Mouse (Mus musculus): ENCODE data around the gene Stag3.

Gene Stag3

DNA sequence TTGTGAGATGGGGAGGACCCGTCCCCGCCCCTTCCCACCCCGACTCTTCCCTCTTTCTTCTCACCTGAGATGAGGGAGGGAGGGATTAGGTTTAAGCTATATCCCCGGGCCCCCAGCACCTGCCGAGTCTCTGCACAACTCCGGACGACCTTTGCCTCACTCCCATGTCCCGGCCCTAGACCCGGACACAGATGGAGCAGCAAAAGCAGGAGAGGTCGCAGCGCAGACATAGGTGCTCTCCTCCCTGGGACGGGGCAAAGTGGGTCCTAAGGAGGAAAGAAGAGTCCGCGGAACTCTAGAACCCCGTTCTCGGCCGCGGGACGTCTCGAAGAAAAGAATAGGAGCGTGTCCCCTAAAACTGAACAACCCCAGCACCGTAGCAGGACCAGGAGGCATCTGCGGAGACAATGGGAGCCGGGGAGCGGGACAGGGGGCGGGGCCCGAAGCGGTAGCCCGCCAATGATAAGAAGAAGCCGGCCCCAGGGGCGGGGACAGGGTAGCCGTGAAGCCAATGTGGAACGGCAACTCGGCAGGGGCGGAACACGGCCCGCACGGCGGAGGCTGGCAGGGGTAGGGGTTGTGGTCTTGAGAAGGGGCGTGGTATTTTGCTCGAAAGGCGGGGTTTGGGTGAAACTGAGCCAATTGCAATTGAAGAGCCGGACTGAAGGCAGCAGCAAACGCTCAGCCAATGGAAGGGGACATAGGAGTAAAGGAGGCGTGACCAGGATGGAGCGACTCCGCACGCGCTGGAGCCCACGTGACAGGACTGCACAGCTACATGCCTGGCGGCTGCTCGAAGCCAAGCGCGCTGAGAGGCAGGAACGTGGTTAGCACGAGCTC is at the start of gene Stag3, which contains the start of the genes Gm43720 and Gpc2:
Gene Stag3, plus strand, starts transcription at position 656 of the 840 bp plus-strand sequence.
Gene Gm43720, minus strand, starts transcription at position 374 of the 840 bp plus-strand sequence.
Gene Gpc2, minus strand, starts transcription at position 421 of the 840 bp plus-strand sequence.
- in situ Hi-C loops (cut with MboI; ENCODE audit: low pct_unique_long_range_greater_than_20kb in 1 of 2, low sequenced_read_pairs in 2 of 2, unreplicated experiment in 1 of 2): no loop called here

DNA sequence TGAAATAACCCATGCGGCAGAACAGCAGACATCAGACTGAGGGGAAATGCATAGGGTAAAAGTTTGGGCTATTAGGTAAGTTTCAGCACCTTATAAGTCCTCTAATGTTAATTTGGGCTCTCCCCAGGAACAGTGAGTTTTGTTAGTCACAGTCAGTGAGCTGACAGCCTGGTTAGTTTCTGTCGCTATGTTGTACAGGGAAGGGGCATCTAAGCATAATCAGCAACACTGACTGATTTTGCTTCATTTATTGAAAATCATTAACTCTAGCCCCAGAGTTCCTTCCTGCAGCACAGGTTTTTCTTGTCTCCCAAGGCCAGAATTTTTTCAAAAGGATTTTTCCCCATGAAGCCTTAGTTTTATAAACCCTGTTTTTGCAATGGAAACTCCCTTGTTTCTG is 46.3 kb upstream of the Stag3 start:
- in situ Hi-C loops (cut with MboI; ENCODE audit: low pct_unique_long_range_greater_than_20kb in 1 of 2, low sequenced_read_pairs in 2 of 2, unreplicated experiment in 1 of 2): no loop called here

GRCm38 (mm10) chr5:138234224-138234623 is 45.8 kb upstream of the Stag3 start:
- in situ Hi-C loops (cut with MboI; ENCODE audit: low pct_unique_long_range_greater_than_20kb in 1 of 2, low sequenced_read_pairs in 2 of 2, unreplicated experiment in 1 of 2): no loop called here

- in situ Hi-C loops (cut with MboI; ENCODE audit: low pct_unique_long_range_greater_than_20kb in 1 of 2, low sequenced_read_pairs in 2 of 2, unreplicated experiment in 1 of 2): no loop called here
These were observed 38.5 kb upstream of the Stag3 start for GRCm38 (mm10) chr5:138241511-138241910.

GRCm38 (mm10) chr5:138251144-138251543 is 28.9 kb upstream of the Stag3 start:
- in situ Hi-C loops (cut with MboI; ENCODE audit: low pct_unique_long_range_greater_than_20kb in 1 of 2, low sequenced_read_pairs in 2 of 2, unreplicated experiment in 1 of 2): loop anchor here (5.0 kb wide), 2 partner anchors 44 to 49 kb away; no protein-coding TSS in a partner anchor

- in situ Hi-C loops (cut with MboI; ENCODE audit: low pct_unique_long_range_greater_than_20kb in 1 of 2, low sequenced_read_pairs in 2 of 2, unreplicated experiment in 1 of 2): loop anchor here (5.0 kb wide), 2 partner anchors 46 to 51 kb away; no protein-coding TSS in a partner anchor
These were observed 27.0 kb upstream of the Stag3 start for GRCm38 (mm10) chr5:138253061-138253460.

DNA sequence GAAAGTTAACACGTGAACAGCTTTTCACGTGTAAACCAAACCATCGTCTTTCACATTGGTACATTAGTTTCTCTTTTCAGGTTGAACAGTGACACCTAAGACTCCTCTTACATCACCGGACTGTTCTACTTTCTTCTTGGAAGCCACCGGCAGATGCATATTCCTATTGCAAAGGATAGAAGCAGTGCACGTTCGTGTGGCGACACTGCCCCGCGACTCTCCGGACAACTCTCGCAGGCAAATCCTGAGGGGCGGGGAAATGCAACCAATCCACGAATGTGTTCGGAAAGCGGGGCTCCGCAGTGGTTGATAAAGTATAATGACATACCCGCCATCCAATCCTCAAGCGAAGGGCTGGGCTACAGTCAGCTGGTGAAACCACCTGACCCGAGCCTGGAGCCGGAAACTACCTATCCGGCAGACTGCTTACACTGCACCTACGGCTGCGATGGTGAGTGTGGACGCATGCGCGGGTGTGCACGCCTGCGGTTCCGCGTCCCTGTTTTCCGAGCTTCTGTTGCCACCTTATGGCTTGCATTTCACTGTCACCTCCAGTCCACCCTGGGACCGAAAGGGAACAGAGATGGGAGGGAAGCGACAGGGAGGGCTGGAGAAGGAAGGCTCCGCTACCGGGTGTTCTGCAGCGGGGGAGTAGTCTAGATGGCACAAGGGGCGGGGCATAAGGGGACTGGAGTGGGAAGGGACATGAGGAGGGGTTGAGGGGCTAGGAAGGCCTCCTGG is 24.5 kb upstream of the Stag3 start, which contains the start of gene Lamtor4:
Gene Lamtor4, plus strand, starts transcription at position 130 of the 741 bp plus-strand sequence.
- in situ Hi-C loops (cut with MboI; ENCODE audit: low pct_unique_long_range_greater_than_20kb in 1 of 2, low sequenced_read_pairs in 2 of 2, unreplicated experiment in 1 of 2): no loop called here

GRCm38 (mm10) chr5:138256094-138256467 is 24.0 kb upstream of the Stag3 start:
- in situ Hi-C loops (cut with MboI; ENCODE audit: low pct_unique_long_range_greater_than_20kb in 1 of 2, low sequenced_read_pairs in 2 of 2, unreplicated experiment in 1 of 2): no loop called here

DNA sequence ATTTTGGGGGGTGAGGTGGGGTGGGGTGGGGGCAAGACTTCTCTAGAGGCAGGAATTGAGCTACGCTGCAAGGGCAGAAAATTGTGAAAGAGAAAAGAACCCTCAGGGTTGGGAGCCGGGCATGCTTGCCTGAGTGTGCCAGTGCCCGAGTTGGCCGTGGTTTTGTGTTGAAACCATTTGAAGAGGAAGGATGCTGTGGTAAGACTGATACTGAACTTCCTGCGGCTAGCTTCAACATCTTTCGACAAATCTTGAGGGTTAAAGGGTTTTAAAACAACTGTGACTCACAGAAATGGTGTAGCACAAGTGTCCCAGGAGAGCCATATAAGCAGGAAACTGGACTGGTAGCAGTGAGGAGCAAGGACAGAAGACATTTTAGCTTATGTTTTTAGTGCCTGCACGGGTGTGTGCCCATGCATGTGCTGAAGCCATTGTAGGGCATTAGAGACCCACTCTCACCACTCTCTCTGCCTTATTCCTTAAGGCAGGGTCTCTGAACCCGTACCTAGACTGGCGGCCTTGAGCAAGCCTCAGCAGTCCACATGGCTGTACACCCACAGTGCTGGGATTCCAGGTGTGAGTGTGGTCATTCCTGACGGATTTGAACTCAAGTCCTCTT is 23.0 kb upstream of the Stag3 start:
- in situ Hi-C loops (cut with MboI; ENCODE audit: low pct_unique_long_range_greater_than_20kb in 1 of 2, low sequenced_read_pairs in 2 of 2, unreplicated experiment in 1 of 2): no loop called here

GRCm38 (mm10) chr5:138257585-138257978 is 22.5 kb upstream of the Stag3 start:
- in situ Hi-C loops (cut with MboI; ENCODE audit: low pct_unique_long_range_greater_than_20kb in 1 of 2, low sequenced_read_pairs in 2 of 2, unreplicated experiment in 1 of 2): no loop called here

DNA sequence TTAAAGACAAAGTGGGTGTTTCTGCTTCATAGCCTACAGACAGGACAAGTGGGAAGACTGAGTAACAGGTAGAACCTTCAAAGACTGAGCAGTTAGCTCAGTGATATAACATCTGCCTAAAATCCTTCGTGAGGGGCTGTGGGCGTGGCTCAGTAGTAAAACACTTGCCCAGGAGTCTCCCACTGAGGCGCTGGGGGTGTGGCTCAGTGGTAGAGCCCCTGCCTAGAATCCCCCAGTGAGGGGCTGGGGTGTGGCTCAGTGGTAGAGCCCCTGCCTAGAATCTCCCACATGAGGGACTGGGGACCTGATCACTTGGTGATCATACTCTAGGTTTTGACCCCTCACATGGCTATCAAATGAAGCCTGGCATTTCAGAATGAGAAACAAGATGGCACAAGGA is 22.0 kb upstream of the Stag3 start:
- in situ Hi-C loops (cut with MboI; ENCODE audit: low pct_unique_long_range_greater_than_20kb in 1 of 2, low sequenced_read_pairs in 2 of 2, unreplicated experiment in 1 of 2): no loop called here

- in situ Hi-C loops (cut with MboI; ENCODE audit: low pct_unique_long_range_greater_than_20kb in 1 of 2, low sequenced_read_pairs in 2 of 2, unreplicated experiment in 1 of 2): no loop called here
These were observed 21.5 kb upstream of the Stag3 start for GRCm38 (mm10) chr5:138258542-138258941.

- in situ Hi-C loops (cut with MboI; ENCODE audit: low pct_unique_long_range_greater_than_20kb in 1 of 2, low sequenced_read_pairs in 2 of 2, unreplicated experiment in 1 of 2): no loop called here
These were observed 21.0 kb upstream of the Stag3 start for GRCm38 (mm10) chr5:138258993-138259392.

DNA sequence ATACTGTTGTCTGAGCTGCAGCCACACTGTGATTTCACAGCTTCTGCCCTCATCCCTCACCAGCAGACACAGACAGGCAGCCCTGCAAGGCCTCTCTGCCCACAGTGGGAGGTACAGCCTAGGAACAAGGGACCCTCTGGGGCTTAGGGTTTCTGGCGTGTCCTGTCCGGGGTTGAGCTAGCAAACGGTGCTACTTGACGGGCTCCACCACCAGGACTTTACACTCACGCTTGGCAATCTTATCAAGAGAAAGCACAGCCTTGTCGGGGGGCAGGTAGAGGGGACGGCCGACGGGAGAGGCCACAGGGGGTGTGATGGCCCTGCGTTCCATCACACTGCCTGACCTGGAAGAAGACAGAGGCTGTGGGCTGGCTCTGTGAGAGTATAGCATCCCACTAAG is 20.0 kb upstream of the Stag3 start:
- in situ Hi-C loops (cut with MboI; ENCODE audit: low pct_unique_long_range_greater_than_20kb in 1 of 2, low sequenced_read_pairs in 2 of 2, unreplicated experiment in 1 of 2): no loop called here

DNA sequence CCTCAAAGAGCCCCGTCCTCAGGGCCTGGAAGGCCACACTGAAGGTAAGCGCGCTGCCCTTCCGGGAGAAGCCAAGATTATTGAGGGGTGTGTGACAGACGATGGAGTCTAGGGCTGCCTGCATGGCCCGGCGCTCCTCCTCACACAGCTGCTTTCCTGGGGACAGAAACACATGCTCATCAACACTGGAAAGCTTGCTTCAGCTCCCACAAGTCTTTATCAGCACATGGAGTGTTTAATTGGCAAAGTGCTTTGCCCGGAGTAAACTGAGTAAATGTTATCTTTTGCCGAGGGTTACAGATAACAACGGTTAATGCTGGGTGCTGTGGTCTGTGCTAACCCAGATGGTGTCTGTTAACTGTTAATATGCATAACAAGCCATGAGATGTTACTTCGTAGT is 19.2 kb upstream of the Stag3 start:
- in situ Hi-C loops (cut with MboI; ENCODE audit: low pct_unique_long_range_greater_than_20kb in 1 of 2, low sequenced_read_pairs in 2 of 2, unreplicated experiment in 1 of 2): no loop called here

GRCm38 (mm10) chr5:138262001-138262400 is 18.0 kb upstream of the Stag3 start:
- in situ Hi-C loops (cut with MboI; ENCODE audit: low pct_unique_long_range_greater_than_20kb in 1 of 2, low sequenced_read_pairs in 2 of 2, unreplicated experiment in 1 of 2): no loop called here

GRCm38 (mm10) chr5:138262582-138263240 is 17.3 kb upstream of the Stag3 start:
- in situ Hi-C loops (cut with MboI; ENCODE audit: low pct_unique_long_range_greater_than_20kb in 1 of 2, low sequenced_read_pairs in 2 of 2, unreplicated experiment in 1 of 2): no loop called here
